Mouse (Mus musculus) thymus, postnatal 36 days (tissue): ENCODE measurements around the gene Ldha.
A peak's percentile ranks its signal among the peaks of the same experiment; 100 is the strongest.
"Not testable (repeated sequence)": the region's sequence is repeated elsewhere in the genome, so short reads cannot be mapped to it uniquely, and the experiment has no call there.

ENCODE experiments used
- DNase-seq, 2 experiments: peaks; one replicate each; pipeline ENCODE4 v3.0.0; 2022; ENCODE audit warnings: mixed read lengths in 2 of 2

The Ldha gene

DNA sequence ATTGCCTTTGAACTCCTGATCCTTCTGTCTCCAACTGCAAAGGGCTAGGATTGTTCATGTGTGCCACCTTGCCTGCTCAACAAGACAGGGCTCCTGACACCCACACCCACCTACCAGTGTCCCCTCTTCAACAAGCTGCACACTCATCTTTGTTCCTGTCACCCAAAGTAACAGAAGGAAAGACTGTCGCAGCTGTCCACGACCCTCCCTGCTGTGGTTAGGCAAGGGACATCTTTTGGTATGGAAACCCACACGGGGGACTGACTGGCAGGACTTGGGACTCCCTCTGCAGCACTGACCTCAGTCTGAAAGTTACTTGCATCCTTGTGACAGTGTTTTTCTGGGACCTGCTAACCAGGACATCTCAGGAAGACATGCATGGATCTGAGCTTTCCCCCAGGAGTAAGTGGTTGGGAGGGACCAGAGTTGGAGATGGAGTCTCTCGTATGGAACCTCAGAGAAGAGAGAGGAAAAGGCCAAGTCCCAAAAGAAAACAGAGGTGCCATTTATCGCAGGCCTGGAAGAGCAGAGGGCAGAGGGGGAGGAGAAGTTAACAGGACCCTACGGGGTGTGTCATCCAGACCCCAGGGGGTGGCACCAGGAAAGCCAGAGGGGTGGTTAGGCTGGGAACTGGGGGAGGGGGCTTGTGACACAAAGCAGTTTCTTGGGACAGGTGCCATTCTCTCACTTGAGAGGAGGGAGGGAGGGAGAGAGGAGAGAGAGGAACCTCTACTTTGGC is at the start of gene Ldha:
Ldha (plus strand) TSS at position 689 of the 739 bp plus-strand sequence.
- DNase-seq = no peak

DNA sequence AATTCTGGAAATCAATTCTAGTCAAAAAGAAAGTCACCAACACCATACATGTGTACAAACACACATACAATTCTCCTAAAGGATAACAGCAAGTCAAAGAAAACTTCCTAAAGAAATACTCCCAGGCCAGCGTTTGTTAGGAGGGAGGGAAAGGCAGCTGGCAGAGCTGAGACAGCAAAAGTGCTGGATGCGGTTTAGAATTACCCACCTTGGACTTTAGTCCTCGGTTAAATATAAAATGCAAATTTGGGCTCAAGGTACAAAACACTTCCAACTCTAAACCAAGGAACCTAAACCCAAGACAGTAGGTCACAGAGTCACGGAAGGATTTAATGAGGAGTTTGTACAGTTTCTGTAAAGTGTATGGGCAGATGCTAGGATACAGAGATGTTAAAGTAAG is 47.4 kb upstream of the Ldha start:
- DNase-seq = no peak

DNA sequence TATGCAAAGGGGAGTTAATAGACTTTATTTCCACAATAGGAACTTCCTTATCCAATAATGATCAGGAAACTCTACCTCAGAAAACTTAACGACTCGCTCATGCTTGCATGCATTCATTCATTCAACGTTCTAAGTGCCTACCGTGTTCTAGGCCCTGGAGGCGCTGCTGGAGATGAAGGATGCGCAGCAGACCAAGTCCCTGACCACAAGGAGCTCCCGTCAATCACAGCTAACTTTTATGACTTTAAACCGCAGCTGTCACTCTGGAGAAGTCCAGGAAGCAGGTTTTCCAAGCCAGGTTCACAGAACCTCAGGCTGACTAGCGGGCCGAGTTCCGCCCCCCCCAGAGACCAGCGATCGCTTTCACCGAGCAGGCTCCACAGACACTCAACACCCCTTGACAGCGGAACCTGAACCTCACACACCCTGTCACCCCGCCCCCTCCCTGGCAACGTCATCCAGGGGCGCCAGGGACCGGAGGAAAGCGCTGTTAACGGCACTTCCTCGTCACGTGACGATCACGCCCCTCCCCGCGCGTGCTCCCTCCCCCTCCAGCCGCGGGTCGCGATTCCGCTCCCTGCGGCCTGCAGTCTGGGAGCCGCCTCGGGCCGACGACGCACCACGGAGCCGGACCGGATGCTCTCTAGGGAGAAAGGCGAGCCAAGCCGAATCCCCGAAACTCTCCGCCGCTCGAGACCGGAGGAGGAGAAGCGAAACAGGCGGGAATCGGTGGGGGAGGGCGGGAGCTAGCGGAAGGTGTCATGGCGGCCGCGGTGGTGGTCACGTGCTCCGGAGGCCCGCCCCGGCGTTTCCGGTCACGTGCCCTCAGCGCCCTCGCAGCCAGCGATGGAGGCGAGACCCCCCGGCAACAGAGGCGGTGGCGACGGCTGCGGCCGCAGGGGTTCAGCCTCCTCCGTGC is 45.7 kb upstream of the Ldha start, which contains the start of the genes Hps5 and Gtf2h1:
Hps5 (minus strand) TSS at position 778 of the 919 bp plus-strand sequence.
Gtf2h1 (plus strand) TSS at position 817 of the 919 bp plus-strand sequence.
- peak; percentile 98 to 99 for DNase-seq

DNA sequence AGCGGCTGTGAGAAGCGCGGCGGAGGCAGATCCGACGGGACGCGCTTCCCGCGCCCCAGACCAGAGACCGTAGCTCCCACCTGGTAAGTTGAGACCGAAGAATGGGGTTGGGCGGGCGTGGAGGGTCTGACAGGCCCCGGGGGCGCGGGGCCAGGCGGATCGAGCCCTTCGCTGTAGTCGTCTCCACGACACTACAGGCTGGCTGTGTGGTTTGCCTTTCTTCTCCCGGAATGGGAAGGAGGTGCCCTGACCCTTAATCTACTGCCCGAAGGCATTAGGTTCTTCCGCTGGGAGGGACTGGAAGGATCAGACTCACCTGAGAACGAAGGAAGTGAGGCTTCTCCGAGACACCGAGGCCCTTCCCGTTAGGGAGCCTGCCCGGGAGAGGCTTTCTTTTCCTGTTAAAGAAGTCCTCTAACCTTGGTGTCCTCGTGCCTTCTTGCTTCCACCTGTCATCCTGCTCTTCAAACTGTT is 45.0 kb upstream of the Ldha start:
- no peak for DNase-seq

DNA sequence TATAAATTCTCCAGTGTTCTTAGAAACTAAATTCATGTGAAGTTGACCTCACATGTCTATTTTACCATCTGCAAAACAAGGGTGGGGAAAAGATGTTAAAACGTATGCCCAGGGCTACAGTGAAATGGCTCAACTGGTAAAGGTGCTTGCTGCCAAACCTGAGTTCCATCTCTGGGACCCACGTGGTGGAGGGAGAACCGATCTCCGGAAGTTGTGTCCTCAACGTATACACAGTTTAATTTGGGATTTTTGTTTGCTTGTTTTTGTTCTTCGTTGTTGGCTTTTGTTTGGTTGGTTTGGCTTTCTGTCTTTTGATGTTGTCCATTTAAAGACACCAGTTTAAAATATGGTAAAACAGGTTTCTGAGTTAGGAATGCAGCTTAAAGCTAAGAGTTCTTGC is 44.5 kb upstream of the Ldha start:
- DNase-seq = no peak

DNA sequence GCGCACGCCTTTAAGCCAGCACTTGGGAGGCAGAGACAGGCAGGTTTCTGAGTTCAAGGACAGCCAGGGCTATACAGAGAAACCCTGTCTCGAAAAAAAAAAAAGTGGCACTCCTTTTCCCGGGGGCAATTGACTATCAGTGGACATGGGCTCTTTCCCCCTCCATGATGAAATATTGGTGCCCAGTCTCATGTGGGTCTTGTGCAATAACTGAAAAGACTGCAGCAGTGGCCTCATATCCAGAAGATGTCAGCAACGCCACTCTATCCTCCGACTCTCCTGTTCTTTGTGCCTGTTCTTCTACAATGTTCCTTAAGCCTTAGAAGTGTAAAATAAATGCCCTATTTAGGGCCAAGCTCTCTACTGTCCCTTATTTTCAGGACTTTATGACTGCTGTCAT is 30.9 kb upstream of the Ldha start:
- DNase-seq = no peak

DNA sequence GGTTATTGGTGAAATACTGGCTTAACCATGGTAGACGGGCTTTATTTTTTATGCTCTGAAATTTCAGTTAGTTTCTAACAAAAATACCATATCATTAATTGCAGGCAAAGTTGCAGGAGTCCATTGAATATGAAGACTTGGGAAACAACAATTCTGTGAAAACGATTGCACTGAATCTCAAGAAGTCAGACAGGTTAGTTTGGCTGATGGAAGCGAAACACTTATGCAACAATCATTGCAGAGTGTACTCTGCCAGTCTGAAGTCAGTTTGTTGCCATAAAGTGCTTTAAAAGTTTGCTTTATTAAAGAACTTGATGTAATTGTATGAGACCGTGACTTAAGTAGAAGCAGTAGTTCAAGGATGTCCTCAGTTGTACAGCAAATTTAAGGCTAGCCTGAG is 27.3 kb upstream of the Ldha start:
- DNase-seq = no peak

DNA sequence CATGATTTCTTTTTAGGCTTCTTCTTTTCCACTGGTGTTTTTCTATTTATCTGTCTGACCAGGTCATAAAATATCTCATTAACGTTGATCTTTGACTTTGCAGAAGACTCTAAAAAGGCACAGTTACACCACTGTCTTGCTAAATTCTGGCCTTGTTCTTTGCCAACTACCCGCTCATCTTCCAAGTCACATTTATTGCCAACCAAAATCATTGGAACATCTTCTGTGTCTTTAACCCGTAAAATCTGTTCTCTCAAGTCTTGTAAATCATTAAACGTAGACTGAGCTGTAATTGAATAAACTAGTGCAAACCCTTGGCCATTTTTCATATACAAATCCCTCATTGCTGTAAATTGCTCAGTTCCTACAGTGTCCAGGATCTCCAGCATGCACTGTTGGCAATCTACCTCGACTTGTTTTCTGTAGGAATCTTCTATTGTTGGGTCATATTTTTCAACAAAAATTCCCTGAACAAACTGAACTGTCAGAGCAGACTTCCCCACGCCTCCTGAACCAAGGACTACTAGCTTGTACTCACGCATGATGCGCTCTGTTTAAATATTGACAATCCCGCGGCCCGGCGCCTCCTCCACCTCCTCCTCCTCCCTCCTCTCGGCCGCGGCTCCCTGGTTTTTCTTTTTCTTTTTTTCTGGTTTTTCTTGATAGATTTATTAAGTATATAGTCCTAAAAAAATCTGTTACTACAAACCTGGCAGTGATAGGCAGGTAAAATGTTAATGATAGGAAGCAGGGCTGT is 20.2 kb upstream of the Ldha start:
- not testable (repeated sequence) for DNase-seq

DNA sequence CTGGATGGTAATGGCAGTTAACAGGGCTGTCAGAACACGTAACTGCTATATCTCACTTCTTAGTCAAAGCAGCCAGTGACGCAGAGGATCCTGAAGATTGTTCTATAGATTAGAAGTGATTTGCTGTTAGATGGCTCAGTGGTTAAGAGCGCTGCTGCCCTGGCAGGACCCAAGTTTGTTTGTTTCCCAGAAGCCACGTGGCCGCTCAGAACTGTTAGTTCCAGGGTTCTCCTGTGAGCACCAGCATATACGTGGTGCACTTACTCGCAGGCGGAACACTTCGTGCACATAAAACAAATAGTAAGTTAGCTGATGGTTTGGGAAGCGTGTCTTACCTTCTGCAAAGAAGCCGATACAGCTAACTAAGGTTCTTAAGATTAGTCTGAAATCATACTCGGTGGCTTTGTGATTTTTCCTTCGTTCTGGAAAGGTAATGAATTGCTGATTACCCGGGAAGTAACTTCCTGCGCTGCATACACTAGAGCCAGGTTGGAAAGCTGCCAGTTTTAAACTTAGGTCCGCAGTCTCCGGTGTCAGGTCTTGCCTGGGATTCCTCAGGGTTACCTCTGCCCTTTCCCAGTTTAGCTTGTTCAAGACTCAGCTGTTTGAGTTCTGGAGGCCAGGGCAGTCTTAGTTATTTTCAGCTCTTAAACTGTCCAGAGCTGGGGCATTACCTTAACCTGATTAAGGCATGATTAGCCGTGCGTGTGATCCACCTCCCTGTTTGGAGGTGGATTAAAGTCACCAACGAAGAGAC is 14.1 kb upstream of the Ldha start:
- DNase-seq = no peak

DNA sequence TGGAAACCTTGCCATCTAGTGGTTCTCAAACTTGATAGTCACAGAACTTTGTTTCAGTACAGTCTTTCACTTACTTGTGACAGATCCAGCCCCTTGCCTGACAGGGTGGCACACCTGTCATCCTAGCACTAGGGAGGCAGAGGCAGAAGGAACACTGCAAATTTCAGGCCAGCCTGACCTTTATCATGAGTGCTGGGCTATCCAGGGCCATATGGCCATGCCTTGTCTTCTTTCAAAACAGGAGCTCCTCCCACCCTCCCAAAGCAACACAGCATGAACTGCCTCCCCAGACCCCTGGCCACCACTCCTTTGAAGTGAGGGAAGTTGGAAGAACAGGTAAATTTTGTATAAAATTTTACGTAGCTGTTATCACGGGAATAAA is 13.5 kb upstream of the Ldha start:
- DNase-seq = no peak

DNA sequence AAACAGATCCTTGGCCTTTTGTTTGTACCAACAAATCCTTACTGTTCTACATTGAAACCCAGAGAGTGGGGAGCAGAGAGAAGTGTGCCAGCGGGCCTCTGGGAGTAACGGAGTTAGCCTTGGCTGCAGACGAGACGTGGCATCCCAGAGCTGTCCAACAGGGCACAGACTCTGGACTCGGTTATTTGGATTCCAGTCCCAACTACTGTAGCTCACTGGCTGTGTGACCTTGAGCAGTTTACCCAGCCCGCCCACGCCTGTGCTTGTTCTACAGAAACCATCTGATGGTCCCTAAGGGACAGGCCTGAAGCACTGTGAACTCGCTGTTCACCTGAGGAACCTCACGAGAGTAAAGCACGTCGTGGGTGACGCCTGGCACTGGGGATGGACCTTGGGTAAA is 11.4 kb upstream of the Ldha start:
- DNase-seq = no peak

DNA sequence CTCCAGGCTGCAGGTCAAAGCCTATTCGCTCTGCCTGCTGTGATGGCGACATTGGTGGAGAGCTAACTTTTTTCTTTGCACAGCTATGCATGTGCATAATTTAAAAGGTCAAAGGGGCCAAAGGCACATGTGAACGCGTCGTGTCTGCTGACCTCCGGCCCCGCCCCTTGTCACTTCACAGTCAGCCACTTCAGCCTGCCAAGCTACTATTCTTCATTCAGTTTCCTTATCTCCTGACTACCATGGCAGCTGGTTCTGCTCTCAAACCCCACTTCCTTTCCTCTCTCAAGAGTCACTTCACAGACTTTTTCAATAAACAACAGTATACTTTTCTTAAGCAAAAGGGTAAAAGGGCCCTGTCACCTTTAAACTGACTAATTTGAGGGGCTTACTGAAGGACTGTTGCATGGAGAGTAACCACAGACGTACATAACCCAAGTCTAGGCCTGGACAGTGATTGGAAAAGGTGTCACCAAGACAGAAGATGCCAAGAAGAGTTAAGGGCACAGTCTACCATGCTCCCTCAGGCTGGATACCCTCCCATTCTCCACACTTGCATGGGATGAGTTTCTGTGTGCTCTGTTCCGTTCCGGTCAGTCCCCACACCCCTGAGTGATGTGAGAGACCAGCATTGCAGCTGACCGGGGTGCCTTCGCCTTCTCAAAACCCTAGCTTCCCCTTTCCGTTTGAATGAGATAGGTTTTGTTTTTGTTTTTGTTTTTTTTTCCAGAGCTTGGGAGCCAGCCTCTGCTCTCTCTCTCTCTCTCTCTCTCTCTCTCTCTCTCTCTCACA is 10.3 kb upstream of the Ldha start:
- DNase-seq = peak; percentile 36 to 53

DNA sequence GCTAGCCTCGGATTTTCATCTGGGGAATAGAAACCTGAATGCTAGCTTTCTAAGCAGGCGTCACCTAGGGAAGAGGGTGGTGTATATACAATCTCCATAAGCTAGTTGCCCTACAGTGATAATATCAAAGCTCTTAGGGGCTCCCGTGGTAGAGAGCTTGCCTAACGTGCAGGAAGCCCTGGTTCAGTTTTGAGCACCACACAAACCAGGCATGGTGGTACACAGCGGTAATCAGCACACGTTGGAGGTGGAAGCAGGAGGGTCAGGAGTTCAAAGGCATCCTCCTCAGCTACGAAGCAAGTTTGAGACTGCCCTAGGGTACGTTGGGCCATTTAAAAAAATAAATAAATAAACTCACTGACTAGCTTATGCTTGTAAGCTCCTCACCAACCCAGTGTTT is 9.6 kb upstream of the Ldha start:
- DNase-seq = no peak

DNA sequence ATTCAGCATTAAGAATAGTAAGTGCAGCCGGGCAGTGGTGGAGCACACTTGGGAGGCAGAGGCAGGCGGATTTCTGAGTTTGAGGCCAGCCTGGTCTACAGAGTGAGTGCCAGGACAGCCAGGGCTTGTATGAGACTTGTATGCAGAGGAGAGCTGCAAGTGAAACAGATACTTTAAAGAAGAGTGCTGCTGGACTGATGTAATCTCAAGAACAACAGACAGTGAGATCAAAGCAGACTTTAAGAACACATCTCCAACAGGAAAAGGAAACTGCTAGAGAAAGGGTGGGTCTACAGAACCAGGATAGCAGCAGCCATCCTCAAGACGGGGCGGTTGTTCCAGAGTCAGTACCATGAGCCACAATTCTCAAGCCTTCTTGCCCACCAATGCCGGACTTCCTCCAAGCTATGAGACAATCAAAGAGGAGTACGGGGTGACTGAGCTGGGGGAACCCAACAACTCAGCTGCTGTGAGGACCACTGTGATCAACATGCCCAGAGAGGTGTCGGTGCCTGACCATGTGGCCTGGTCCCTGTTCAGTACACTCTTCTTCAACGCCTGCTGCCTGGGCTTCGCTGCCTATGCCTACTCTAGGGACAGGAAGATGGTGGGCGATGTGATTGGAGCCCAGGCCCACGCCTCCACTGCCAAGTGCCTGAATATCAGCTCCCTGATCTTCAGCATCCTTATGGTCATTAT is 9.0 kb upstream of the Ldha start:
- not testable (repeated sequence) for DNase-seq

DNA sequence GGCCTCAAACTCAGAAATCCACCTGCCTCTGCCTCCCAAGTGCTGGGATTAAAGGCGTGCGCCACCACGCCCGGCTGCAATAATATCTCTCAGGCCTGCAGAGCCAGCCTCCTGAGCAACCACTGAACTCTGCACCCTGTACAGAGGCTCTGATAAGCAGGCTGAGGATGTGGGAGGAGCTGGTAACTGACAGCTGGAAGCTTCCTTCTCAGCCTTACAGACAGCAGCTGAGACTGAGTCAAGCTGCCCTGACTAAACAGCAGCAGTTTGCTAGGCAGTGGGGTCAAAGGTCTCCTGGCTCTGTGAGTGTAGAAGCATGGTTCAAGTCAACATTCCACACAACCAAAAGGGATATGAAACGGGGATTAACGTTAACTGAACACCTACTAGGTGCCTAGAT is 8.0 kb upstream of the Ldha start:
- DNase-seq = peak; percentile 64 to 80

DNA sequence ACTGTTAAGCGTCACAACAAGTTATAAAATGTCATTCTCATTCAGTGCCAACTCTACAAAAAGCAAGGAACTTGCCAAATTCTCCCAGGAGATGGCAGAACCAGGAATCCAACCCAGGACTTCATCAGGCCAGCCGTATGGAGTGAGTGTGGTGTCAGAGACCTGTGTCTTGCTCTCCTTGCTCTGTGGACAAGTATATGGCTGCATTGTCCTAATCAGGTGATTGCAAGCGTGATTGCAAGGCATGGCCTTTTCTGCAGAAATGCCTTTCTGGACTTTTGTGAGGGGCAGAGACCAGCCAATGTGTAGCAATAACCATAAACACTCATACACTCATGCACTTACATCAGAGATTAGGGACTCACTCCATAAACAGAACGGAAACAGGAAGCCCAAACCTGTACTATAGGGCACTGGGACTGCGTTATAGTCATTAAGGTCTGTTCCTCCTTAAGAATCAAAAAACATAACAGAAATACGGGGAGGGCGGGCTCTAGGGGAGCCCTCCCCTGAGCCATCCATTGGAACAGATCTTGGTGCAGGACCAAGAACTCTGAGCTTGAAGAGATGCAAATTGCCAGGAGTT is 7.5 kb upstream of the Ldha start:
- DNase-seq = no peak

DNA sequence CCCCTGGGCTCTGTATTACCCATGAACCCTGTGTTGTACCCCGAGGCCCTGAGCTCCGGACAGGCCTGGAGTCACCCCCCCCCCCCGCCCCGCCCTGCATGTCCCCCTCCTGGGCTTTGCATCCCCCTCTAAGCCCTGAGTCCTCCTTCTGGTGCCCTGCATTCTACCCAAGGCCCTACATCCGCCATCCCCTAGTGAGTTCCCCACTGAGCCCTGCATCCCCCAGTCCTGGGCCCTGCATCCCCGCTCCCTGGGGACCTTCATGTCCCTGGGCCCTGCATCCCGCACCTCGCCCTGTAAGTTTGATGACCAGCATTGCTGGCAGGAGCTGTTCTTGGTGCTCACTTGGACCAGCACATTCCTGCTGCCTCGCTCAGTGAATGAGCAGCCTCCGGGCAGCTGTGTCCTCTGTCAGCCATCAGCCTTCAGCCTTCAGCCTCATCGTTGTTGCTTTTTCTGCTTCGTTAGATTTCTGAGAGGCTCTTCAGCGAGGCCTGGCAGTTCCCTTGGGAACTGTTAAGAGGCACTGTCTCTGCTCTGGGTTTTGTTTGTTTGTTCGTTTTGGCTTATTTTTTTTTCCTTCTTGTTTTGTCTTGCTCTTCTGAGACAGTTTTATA is 6.2 kb upstream of the Ldha start:
- DNase-seq = no peak

DNA sequence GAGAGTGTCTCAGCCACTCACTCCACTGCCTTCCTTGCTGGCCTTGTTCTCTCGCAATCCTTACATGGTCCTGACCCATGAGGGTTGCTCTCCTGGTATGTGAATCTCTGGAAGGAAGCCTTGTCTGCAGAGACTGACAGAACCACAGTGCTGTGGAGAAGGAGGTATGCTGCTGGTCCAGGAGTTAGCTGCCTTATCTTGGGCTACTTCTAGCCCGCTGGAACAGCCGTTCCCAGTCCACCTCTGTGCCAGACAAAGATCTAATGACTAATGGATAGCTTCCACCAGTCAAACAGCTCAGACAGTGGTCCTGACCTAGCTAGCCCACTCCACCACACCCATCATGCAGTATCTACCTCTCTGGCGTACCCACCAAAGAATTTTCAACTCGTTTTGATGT is 4.9 kb upstream of the Ldha start:
- DNase-seq = no peak

DNA sequence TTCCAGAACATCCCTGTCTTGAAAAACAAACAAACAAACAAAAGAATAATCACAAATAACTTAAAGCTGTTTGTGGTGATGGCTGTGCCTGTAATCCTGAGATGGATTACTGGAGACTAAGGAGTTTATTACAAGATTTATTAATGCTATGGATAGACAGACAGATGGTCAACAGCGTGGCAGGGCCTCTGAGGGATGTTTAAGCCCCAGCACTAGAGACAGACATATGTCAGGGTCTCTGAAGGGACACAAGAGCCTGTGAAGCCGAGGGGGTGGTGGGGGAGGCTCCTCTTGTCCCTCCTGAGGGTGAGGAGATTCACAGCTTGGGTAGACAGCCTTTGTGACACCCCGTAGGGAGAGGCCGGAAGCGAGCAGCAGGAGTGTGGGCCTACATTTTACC is 4.2 kb upstream of the Ldha start:
- DNase-seq = no peak

DNA sequence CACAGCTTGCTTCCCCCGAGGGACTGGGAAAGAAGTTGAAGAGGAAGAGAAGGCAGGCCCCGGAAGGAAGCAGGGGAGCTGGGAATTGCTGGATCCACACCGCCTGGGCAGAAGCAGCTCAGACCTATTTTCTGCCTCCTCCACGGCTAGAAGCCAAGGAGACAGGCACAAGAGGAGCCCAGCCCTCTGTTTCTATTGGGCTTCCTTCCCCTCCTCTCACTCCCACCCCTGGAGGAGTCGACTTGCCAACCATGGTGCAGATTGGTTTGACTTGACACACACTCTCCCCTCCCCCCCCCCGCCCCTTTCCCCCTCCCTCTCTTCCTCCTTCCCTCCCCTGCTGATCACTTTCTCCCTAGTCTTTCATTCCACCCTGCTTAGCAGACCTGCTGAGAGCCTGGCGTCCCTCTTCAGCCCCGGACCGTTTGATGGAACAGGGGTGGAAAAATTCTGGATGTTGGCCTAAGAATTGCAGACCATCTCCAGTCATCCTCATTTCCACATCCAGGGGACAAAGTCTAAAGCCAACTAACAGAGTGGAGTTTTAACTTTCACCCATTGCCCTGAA is 3.1 kb upstream of the Ldha start:
- peak in 1 of 2 experiments; percentile 56 for DNase-seq
